7 mouse cellular contexts compared by ENCODE assay signal in genomic region chr11:88164213-88164723, GRCm38 (mm10). TPM values are rescaled to one million over a fixed set of nuclear protein-coding genes. Genes with fewer than 3 reads are reported as not detected.
DNase-seq lines count a peak whose midpoint lies in the region; ATAC-seq and TF ChIP-seq lines count a peak whose summit lies in the region.

No protein-coding gene starts in this region.

- H3K36me3 ChIP-seq in kidney, postnatal 0 days (ENCODE audit: insufficient read depth, low read length): no peaks in the 10 kb centered on the region
- H3K36me3 ChIP-seq in embryonic facial prominence, embryonic 14.5 days (ENCODE audit: control insufficient read depth, insufficient read depth, low read length): no peaks in the 10 kb centered on the region

- H3K9me3 ChIP-seq in kidney, postnatal 0 days (replicated peaks; ENCODE audit: low read length): no peaks in the 10 kb centered on the region
- no peaks in the 10 kb centered on the region for H3K9me3 ChIP-seq in embryonic facial prominence, embryonic 14.5 days (ENCODE audit: control insufficient read depth, low read length)

- no peaks in the 10 kb centered on the region for H3K27me3 ChIP-seq in kidney, postnatal 0 days (ENCODE audit: insufficient read depth, low read length)
- H3K27me3 ChIP-seq in embryonic facial prominence, embryonic 14.5 days (replicated peaks; ENCODE audit: control insufficient read depth, insufficient read depth, low read length): no peaks in the 10 kb centered on the region

- no peak for DNase-seq in kidney, postnatal 0 days (ENCODE audit: low spot score)
- DNase-seq in kidney, postnatal 14 days: no peak
- peak; percentile 91 for DNase-seq in MEL-GATA-1-ER (ENCODE audit: extremely low read depth, low read depth)
- no peak for DNase-seq in embryonic facial prominence, embryonic 14.5 days (ENCODE audit: low spot score)
- no peak for DNase-seq in adrenal gland, postnatal 25 days
- DNase-seq in gastrocnemius, postnatal 14 days: no peak

- no peak overlapping the region for H3K4me3 ChIP-seq in kidney, postnatal 0 days (replicated peaks; ENCODE audit: low read depth, low read length)
- no peak overlapping the region for H3K4me3 ChIP-seq in embryonic facial prominence, embryonic 14.5 days (ENCODE audit: low read depth, low read length)

- H3K27ac ChIP-seq in kidney, postnatal 0 days: peak overlapping the region; percentile 86
- peak overlapping the region; percentile 72 for H3K27ac ChIP-seq in embryonic facial prominence, embryonic 14.5 days (replicated peaks; ENCODE audit: low read depth, low read length)

- TF ChIP-seq CTCF in kidney, postnatal 0 days (IDR thresholded peaks at IDR 0.05; ENCODE audit: low read depth): no peak

- H3K9ac ChIP-seq in kidney, postnatal 0 days (ENCODE audit: low read depth, low read length): peak overlapping the region; percentile 23; the same call in 1 of the 2 replicates
- 0 out of 2 replicates have a peak overlapping the region, but pooled peaks have one; percentile 17 for H3K9ac ChIP-seq in embryonic facial prominence, embryonic 14.5 days (ENCODE audit: low read depth, low read length)

- peaks cover 36% of the 10 kb centered on the region; the same call in 1 of the 2 replicates for H3K4me1 ChIP-seq in kidney, postnatal 0 days (replicated peaks; ENCODE audit: insufficient read depth, low read length)
- H3K4me1 ChIP-seq in embryonic facial prominence, embryonic 14.5 days (ENCODE audit: control insufficient read depth, insufficient read depth, low read length): peaks cover 50% of the 10 kb centered on the region

- no peak for ATAC-seq in kidney, postnatal 0 days (replicated peaks; ENCODE audit: low FRiP score, low read depth)
- ATAC-seq in embryonic facial prominence, embryonic 14.5 days (ENCODE audit: low read depth): no peak
- peak; percentile 38; the same call in 1 of the 2 replicates for ATAC-seq in megakaryocyte-erythroid progenitor cell, adult 5-6 weeks (replicated peaks; ENCODE audit: low FRiP score, low TSS enrichment, poor library complexity, severe bottlenecking)

- intact Hi-C loops in gastrocnemius, postnatal 14 days (cut with DNase I; ENCODE audit: low total_unique reads): no loop called here

- WGBS in kidney, postnatal 0 days: 74% methylated on average over 7 of the region's 7 CpGs
- WGBS in embryonic facial prominence, embryonic 14.5 days: 63% methylated on average over 7 of the region's 7 CpGs

- no peak overlapping the region for H3K4me2 ChIP-seq in kidney, postnatal 0 days (ENCODE audit: low read length)
- 0 out of 2 replicates have a peak overlapping the region, but pooled peaks have one; percentile 13 for H3K4me2 ChIP-seq in embryonic facial prominence, embryonic 14.5 days (ENCODE audit: low read depth, low read length)

RNA-seq across cellular contexts. Expression of gene Mrps23, which starts 39.9 kb away (rescaled TPM):
- 76.3 and 77.7 TPM in 2 replicates for polyA plus RNA-seq in kidney, postnatal 0 days (2015; fragmentation: Nextera tagmentation; extraction: Ambion mirVana)
- polyA plus RNA-seq in embryonic facial prominence, embryonic 14.5 days (2014; fragmentation: Nextera tagmentation; extraction: Ambion mirVana): 55.6 and 59.4 TPM in 2 replicates
- total RNA-seq in megakaryocyte-erythroid progenitor cell, adult 5-6 weeks (2014; fragmentation: Nextera tagmentation): 78.6 and 78.8 TPM in 2 replicates
- 58.9 and 154 TPM in 2 replicates for total RNA-seq in megakaryocyte-erythroid progenitor cell, adult 5-6 weeks (2017)
- total RNA-seq in adrenal gland, postnatal 25 days (2021): 133 and 199 TPM in 2 replicates
- total RNA-seq in gastrocnemius, postnatal 14 days (2021): 100 to 1,000 TPM; 127 to 132 TPM
